ENCODE assay signal across 10 mouse cellular contexts in genomic region chr8:86961218-86962195, GRCm38 (mm10).
DNase-seq lines count a peak whose midpoint lies in the region; ATAC-seq lines count a peak whose summit lies in the region.
"Had no signal": no experiment of that assay in that cellular context is flagged by ENCODE, and none has a peak within 500 bp of the region (broad histone marks: within the 10 kb centered on the region; RNA-seq: fewer than 3 reads in every experiment).

No protein-coding gene starts in this region.

- no peak overlapping the region for H3K27ac ChIP-seq in midbrain, embryonic 11.5 days (ENCODE audit: low read depth, low read length)
- H3K27ac ChIP-seq in midbrain, embryonic 10.5 days (replicated peaks): no peak overlapping the region
- peak overlapping the region; percentile 36; the same call in 1 of the 2 replicates for H3K27ac ChIP-seq in forebrain, embryonic 12.5 days
- H3K27ac ChIP-seq: kidney, embryonic 15.5 days had no signal

- 57% methylated on average over 20 of the region's 20 CpGs for WGBS in midbrain, embryonic 11.5 days
- 73% methylated on average over 19 of the region's 20 CpGs for WGBS in midbrain, embryonic 10.5 days
- 30% methylated on average over 20 of the region's 20 CpGs for WGBS in forebrain, embryonic 12.5 days

- DNase-seq in midbrain, embryonic 11.5 days (ENCODE audit: low spot score, missing footprints): no peak
- no peak for DNase-seq in midbrain, embryonic 10.5 days (ENCODE audit: low spot score)
- DNase-seq in mesoderm, embryonic 11.5 days (ENCODE audit: low read depth, low spot score): peak; percentile 6
- DNase-seq in right cerebral cortex, postnatal 10 days (ENCODE audit: low spot score in 2 of 2): no peak
- DNase-seq in ovary, postnatal 10 days (ENCODE audit: low spot score): no peak
- DNase-seq in frontal cortex, postnatal 36 days (ENCODE audit: low spot score in 2 of 2): no peak
- DNase-seq: heart, postnatal 36 days; liver, postnatal 0 days had no signal

- no peaks in the 10 kb centered on the region for H3K27me3 ChIP-seq in midbrain, embryonic 11.5 days (ENCODE audit: control insufficient read depth, insufficient read depth, low read length)
- no peaks in the 10 kb centered on the region for H3K27me3 ChIP-seq in midbrain, embryonic 10.5 days (ENCODE audit: low read depth, poor library complexity, severe bottlenecking)
- peaks cover 9% of the 10 kb centered on the region; the same call in 1 of the 2 replicates for H3K27me3 ChIP-seq in forebrain, embryonic 12.5 days

- H3K4me3 ChIP-seq in midbrain, embryonic 11.5 days (ENCODE audit: low read depth, low read length): no peak overlapping the region
- no peak overlapping the region for H3K4me3 ChIP-seq in midbrain, embryonic 10.5 days
- H3K4me3 ChIP-seq in forebrain, embryonic 12.5 days (replicated peaks): no peak overlapping the region
- H3K4me3 ChIP-seq: kidney, embryonic 15.5 days had no signal

- H3K4me1 ChIP-seq in midbrain, embryonic 11.5 days (ENCODE audit: control insufficient read depth, insufficient read depth, low read length): peaks cover 7% of the 10 kb centered on the region
- H3K4me1 ChIP-seq in midbrain, embryonic 10.5 days: peaks cover 19% of the 10 kb centered on the region
- H3K4me1 ChIP-seq in forebrain, embryonic 12.5 days: peaks cover 28% of the 10 kb centered on the region
- H3K4me1 ChIP-seq: kidney, embryonic 15.5 days had no signal

- H3K9ac ChIP-seq in midbrain, embryonic 11.5 days (ENCODE audit: low read length): no peak overlapping the region
- no peak overlapping the region for H3K9ac ChIP-seq in forebrain, embryonic 12.5 days
- H3K9ac ChIP-seq: kidney, embryonic 15.5 days; liver, postnatal 0 days had no signal

- H3K36me3 ChIP-seq in midbrain, embryonic 11.5 days (ENCODE audit: control insufficient read depth, insufficient read depth, low read length): no peaks in the 10 kb centered on the region
- H3K36me3 ChIP-seq in midbrain, embryonic 10.5 days: no peaks in the 10 kb centered on the region
- no peaks in the 10 kb centered on the region for H3K36me3 ChIP-seq in forebrain, embryonic 12.5 days (replicated peaks)
- H3K36me3 ChIP-seq: kidney, embryonic 15.5 days had no signal

- no peaks in the 10 kb centered on the region for H3K9me3 ChIP-seq in midbrain, embryonic 11.5 days (ENCODE audit: control insufficient read depth, low read length)
- H3K9me3 ChIP-seq in midbrain, embryonic 10.5 days (replicated peaks): peaks cover 4% of the 10 kb centered on the region; the same call in 1 of the 2 replicates
- H3K9me3 ChIP-seq in forebrain, embryonic 12.5 days: 0 out of 2 replicates have a peak, but pooled peaks cover 5% of the 10 kb centered on the region
- H3K9me3 ChIP-seq: kidney, embryonic 15.5 days had no signal

- H3K4me2 ChIP-seq in midbrain, embryonic 11.5 days: no peak overlapping the region
- peak overlapping the region; percentile 32 for H3K4me2 ChIP-seq in forebrain, embryonic 12.5 days
- H3K4me2 ChIP-seq: kidney, embryonic 15.5 days had no signal

- peak; percentile 54; the same call in 1 of the 2 replicates for ATAC-seq in midbrain, embryonic 11.5 days (ENCODE audit: low FRiP score)
- ATAC-seq in forebrain, embryonic 12.5 days (ENCODE audit: low FRiP score): peak; percentile 93
- ATAC-seq: liver, postnatal 0 days had no signal
